18 mouse cellular contexts compared by ENCODE assay signal in the genomic region with DNA sequence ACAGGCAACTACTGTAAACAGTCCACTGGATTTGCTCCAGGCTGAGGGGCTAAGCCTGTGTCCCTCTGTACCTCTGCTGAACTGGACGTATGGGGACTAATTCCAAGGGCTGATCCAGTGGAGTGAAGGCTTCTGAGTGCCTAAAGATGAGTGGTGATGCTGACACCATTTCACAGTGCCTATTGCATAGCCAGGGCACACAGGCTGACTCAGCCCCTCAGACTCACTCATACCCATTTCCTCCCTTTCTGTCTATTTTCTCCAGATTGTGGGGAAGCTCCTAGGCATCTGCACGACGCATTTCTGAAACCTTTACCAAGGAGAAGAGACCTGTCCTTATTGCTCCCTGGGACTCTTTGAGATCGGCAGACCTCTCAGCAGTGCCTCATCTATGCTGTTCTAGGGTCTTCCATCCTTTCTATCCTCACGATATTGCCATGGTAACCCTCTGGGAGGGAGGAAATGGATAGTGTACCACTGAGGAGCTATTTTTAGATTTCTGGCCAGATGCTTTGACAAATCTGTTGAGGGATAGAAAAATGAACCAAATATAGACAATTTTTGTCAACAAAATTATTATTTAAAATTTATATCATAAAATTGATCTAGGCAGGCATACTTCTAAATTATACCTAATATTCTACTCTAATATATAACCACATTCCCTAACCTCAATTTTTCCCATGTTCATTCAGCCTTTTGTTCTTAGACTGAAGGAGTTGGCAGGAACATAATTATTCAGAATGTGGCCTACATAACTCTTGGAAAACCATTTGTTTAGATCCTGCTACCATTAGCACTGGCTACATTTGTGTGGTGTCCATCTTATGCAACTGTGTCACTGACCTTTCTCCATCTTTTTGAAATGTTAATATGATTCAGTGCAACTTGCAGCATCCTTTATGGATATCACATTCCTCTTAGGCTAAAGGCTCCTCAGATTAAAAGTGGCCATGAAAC.
DNase-seq lines count a peak whose midpoint lies in the region; ATAC-seq lines count a peak whose summit lies in the region.
"Had no signal": no experiment of that assay in that cellular context is flagged by ENCODE, and none has a peak within 500 bp of the region (broad histone marks: within the 10 kb centered on the region; RNA-seq: fewer than 3 reads in every experiment).

No protein-coding gene starts in this region.

- peak overlapping the region; percentile 27; the same call in 1 of the 2 replicates for H3K27ac ChIP-seq in forebrain, embryonic 14.5 days (ENCODE audit: low read depth, low read length)
- no peak overlapping the region for H3K27ac ChIP-seq in forebrain, embryonic 12.5 days
- peak overlapping the region; percentile 28; the same call in 1 of the 2 replicates for H3K27ac ChIP-seq in midbrain, embryonic 15.5 days
- no peak overlapping the region for H3K27ac ChIP-seq in embryonic facial prominence, embryonic 10.5 days (replicated peaks)
- H3K27ac ChIP-seq: kidney, embryonic 15.5 days had no signal

- no peaks in the 10 kb centered on the region for H3K4me1 ChIP-seq in forebrain, embryonic 14.5 days (ENCODE audit: control insufficient read depth, insufficient read depth, low read length)
- peaks cover 3% of the 10 kb centered on the region; the same call in 1 of the 2 replicates for H3K4me1 ChIP-seq in forebrain, embryonic 12.5 days
- H3K4me1 ChIP-seq in midbrain, embryonic 15.5 days: no peaks in the 10 kb centered on the region
- H3K4me1 ChIP-seq in embryonic facial prominence, embryonic 10.5 days: no peaks in the 10 kb centered on the region
- H3K4me1 ChIP-seq: heart, embryonic 12.5 days; kidney, embryonic 15.5 days had no signal

- no peak overlapping the region for H3K4me3 ChIP-seq in forebrain, embryonic 14.5 days (ENCODE audit: low read depth, low read length)
- H3K4me3 ChIP-seq in forebrain, embryonic 12.5 days (replicated peaks): no peak overlapping the region
- no peak overlapping the region for H3K4me3 ChIP-seq in midbrain, embryonic 15.5 days
- no peak overlapping the region for H3K4me3 ChIP-seq in embryonic facial prominence, embryonic 10.5 days
- H3K4me3 ChIP-seq: heart, embryonic 12.5 days; kidney, embryonic 15.5 days had no signal

- no peaks in the 10 kb centered on the region for H3K36me3 ChIP-seq in forebrain, embryonic 14.5 days (ENCODE audit: control insufficient read depth, insufficient read depth, low read length)
- no peaks in the 10 kb centered on the region for H3K36me3 ChIP-seq in forebrain, embryonic 12.5 days (replicated peaks)
- no peaks in the 10 kb centered on the region for H3K36me3 ChIP-seq in midbrain, embryonic 15.5 days (replicated peaks)
- H3K36me3 ChIP-seq in embryonic facial prominence, embryonic 10.5 days (replicated peaks): no peaks in the 10 kb centered on the region
- H3K36me3 ChIP-seq: heart, embryonic 12.5 days; kidney, embryonic 15.5 days had no signal

- 83% methylated on average over 5 of the region's 5 CpGs for WGBS in forebrain, embryonic 14.5 days
- whole genome bisulfite sequencing in forebrain, embryonic 12.5 days: 91% methylated on average over 5 of the region's 5 CpGs
- 64% methylated on average over 5 of the region's 5 CpGs for WGBS in midbrain, embryonic 15.5 days
- WGBS in embryonic facial prominence, embryonic 10.5 days: 89% methylated on average over 5 of the region's 5 CpGs

- H3K4me2 ChIP-seq in forebrain, embryonic 14.5 days (ENCODE audit: low read length): no peak overlapping the region
- H3K4me2 ChIP-seq in forebrain, embryonic 12.5 days: no peak overlapping the region
- no peak overlapping the region for H3K4me2 ChIP-seq in midbrain, embryonic 15.5 days
- H3K4me2 ChIP-seq: heart, embryonic 12.5 days; kidney, embryonic 15.5 days had no signal

- no peaks in the 10 kb centered on the region for H3K27me3 ChIP-seq in forebrain, embryonic 14.5 days (replicated peaks; ENCODE audit: control insufficient read depth, insufficient read depth, low read length)
- H3K27me3 ChIP-seq in forebrain, embryonic 12.5 days: no peaks in the 10 kb centered on the region
- H3K27me3 ChIP-seq in midbrain, embryonic 15.5 days (replicated peaks): no peaks in the 10 kb centered on the region
- no peaks in the 10 kb centered on the region for H3K27me3 ChIP-seq in embryonic facial prominence, embryonic 10.5 days (replicated peaks; ENCODE audit: low read depth, poor library complexity, severe bottlenecking)
- H3K27me3 ChIP-seq: heart, embryonic 12.5 days; kidney, embryonic 15.5 days had no signal

- peak; percentile 66 for DNase-seq in forebrain, embryonic 14.5 days (ENCODE audit: low spot score)
- peak; percentile 11 to 20 for DNase-seq in layer of hippocampus, postnatal 10 days (ENCODE audit: low spot score in 2 of 2)
- no peak for DNase-seq in layer of hippocampus, adult 9-10 months (ENCODE audit: low spot score)
- peak; percentile 70 for DNase-seq in brain, embryonic 18.5 days (ENCODE audit: low read depth, low spot score)
- no peak for DNase-seq in embryonic facial prominence, embryonic 10.5 days (ENCODE audit: low spot score)
- DNase-seq in gastrocnemius, postnatal 25 days: no peak
- DNase-seq: adrenal gland, postnatal 14 days; B cell, adult 2 months; cerebellum, postnatal 36 days; heart, postnatal 36 days; lung, adult 18-20 months; lung, postnatal 4 days; right cerebral cortex, adult 18-20 months; spleen, adult 18-20 months had no signal

- H3K9ac ChIP-seq in forebrain, embryonic 14.5 days (ENCODE audit: low read length): no peak overlapping the region
- H3K9ac ChIP-seq in forebrain, embryonic 12.5 days: no peak overlapping the region
- no peak overlapping the region for H3K9ac ChIP-seq in midbrain, embryonic 15.5 days
- H3K9ac ChIP-seq: heart, embryonic 12.5 days; kidney, embryonic 15.5 days had no signal

- no peaks in the 10 kb centered on the region for H3K9me3 ChIP-seq in forebrain, embryonic 14.5 days (replicated peaks; ENCODE audit: control insufficient read depth, low read length)
- no peaks in the 10 kb centered on the region for H3K9me3 ChIP-seq in forebrain, embryonic 12.5 days
- no peaks in the 10 kb centered on the region for H3K9me3 ChIP-seq in midbrain, embryonic 15.5 days
- H3K9me3 ChIP-seq in embryonic facial prominence, embryonic 10.5 days: no peaks in the 10 kb centered on the region
- H3K9me3 ChIP-seq: heart, embryonic 12.5 days; kidney, embryonic 15.5 days had no signal

- ATAC-seq in forebrain, embryonic 14.5 days: peak; percentile 72; the same call in 1 of the 2 replicates
- no peak for ATAC-seq in forebrain, embryonic 12.5 days (ENCODE audit: low FRiP score)
- peak; percentile 93 for ATAC-seq in midbrain, embryonic 15.5 days (replicated peaks)

Comparison
In these comparisons a context has a peak if more than half of its experiments do, and no peak if none do; other contexts are left out.
1. DNase-seq: peak in forebrain, embryonic 14.5 days (single experiment), layer of hippocampus, postnatal 10 days (2 of 2) and brain, embryonic 18.5 days (single experiment); none in layer of hippocampus, adult 9-10 months (single experiment), embryonic facial prominence, embryonic 10.5 days (single experiment) and gastrocnemius, postnatal 25 days (single experiment).
2. H3K27ac ChIP-seq: peak in forebrain, embryonic 14.5 days (single experiment) and midbrain, embryonic 15.5 days (single experiment); none in forebrain, embryonic 12.5 days (single experiment) and embryonic facial prominence, embryonic 10.5 days (single experiment).